Mouse (Mus musculus) lung, adult 2 months (tissue): ENCODE results near the gene Rab1b.

ENCODE experiments used
- CTCF ChIP-seq: fragments of 200-500 bp; IDR thresholded peaks from 2 replicates; pipeline ENCODE4 v1.5.1; 2011; ENCODE audit warnings: mild to moderate bottlenecking, low read length, control low read depth; ENCODE audit not compliant: insufficient read depth
- POLR2A ChIP-seq: fragments of 200-500 bp; IDR thresholded peaks from 2 replicates; pipeline ENCODE4 v1.6.1; 2011; ENCODE audit warnings: low read depth, mild to moderate bottlenecking, control low read depth, low read length, borderline replicate concordance; ENCODE audit errors: extremely low read depth

- TF ChIP-seq POLR2A = peak; percentile 79; the same call in 1 of the 2 replicates
- no peak for TF ChIP-seq CTCF
Measured at GRCm38 (mm10) chr19:5106731-5107191, at the start of gene Rab1b.
